25 mouse cellular contexts compared by ENCODE assay signal in the genomic region with DNA sequence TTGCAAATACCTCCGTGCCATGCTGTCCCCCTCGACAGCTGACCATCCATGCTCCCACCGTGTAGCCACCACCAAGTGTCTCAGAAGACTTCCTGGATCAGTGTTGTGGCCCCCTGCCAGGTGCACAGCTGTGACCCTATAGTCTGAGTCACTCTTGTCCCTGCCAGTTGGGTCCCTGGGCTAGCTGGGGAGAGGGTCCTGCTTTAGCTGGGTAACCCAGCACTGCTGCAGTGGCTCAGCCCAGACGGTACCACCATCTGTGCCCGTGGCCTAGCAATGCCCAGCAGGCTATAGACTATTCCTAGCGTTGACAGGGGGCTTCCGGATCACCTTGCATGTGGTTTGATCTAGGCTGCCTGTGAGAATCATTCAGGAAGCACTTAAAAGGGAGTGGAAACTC. TPM values are rescaled to one million over a fixed set of nuclear protein-coding genes. Genes with fewer than 3 reads are reported as not detected.
DNase-seq lines count a peak whose midpoint lies in the region; ATAC-seq and TF ChIP-seq lines count a peak whose summit lies in the region.
"Had no signal": no experiment of that assay in that cellular context is flagged by ENCODE, and none has a peak within 500 bp of the region (broad histone marks: within the 10 kb centered on the region; RNA-seq: fewer than 3 reads in every experiment).

No protein-coding gene starts in this region.

- TF ChIP-seq CTCF in liver, postnatal 0 days (IDR thresholded peaks at IDR 0.05; ENCODE audit: low read depth): no peak
- no peak for TF ChIP-seq CTCF in stomach, postnatal 0 days (IDR thresholded peaks at IDR 0.05; ENCODE audit: low read depth)

- peak; percentile 33 for DNase-seq in heart, postnatal 4 days
- DNase-seq in liver, postnatal 0 days: no peak
- no peak for DNase-seq in liver
- DNase-seq in stomach, postnatal 0 days (ENCODE audit: low spot score): no peak
- no peak for DNase-seq in urinary bladder, adult 18-20 months (ENCODE audit: low spot score in 2 of 2)
- DNase-seq: adrenal gland, postnatal 10 days; cerebellum, adult 18-20 months; kidney, adult 8-10 months; kidney, postnatal 14 days; layer of hippocampus, postnatal 36 days; lung, adult 18-20 months; lung, postnatal 10 days; right cerebral cortex, postnatal 14 days; spleen, adult 18-20 months had no signal

- H3K4me2 ChIP-seq in heart, embryonic 12.5 days: no peak overlapping the region
- no peak overlapping the region for H3K4me2 ChIP-seq in liver, postnatal 0 days (ENCODE audit: low read depth, low read length)
- no peak overlapping the region for H3K4me2 ChIP-seq in stomach, postnatal 0 days (replicated peaks; ENCODE audit: low read depth)
- H3K4me2 ChIP-seq: hindbrain, embryonic 13.5 days; limb, embryonic 15.5 days; midbrain, embryonic 11.5 days had no signal

- no peak overlapping the region for H3K4me3 ChIP-seq in heart, embryonic 12.5 days
- no peak overlapping the region for H3K4me3 ChIP-seq in liver, postnatal 0 days (ENCODE audit: low read depth, low read length)
- H3K4me3 ChIP-seq in stomach, postnatal 0 days (ENCODE audit: low read depth, low read length): no peak overlapping the region
- H3K4me3 ChIP-seq: forebrain, embryonic 10.5 days; heart, embryonic 10.5 days; hindbrain, embryonic 13.5 days; layer of hippocampus, adult 2 months; limb, embryonic 15.5 days had no signal

- 59% methylated on average over 7 of the region's 7 CpGs for WGBS in heart, embryonic 12.5 days
- WGBS in liver, postnatal 0 days (ENCODE audit: insufficient replicate concordance): 46% methylated on average over 7 of the region's 7 CpGs
- 73% methylated on average over 7 of the region's 7 CpGs for WGBS in stomach, postnatal 0 days

- no peak for TF ChIP-seq EP300 in liver, postnatal 0 days (IDR thresholded peaks at IDR 0.05; ENCODE audit: low read depth)
- no peak for TF ChIP-seq EP300 in stomach, postnatal 0 days (optimal IDR thresholded peaks at IDR 0.05)

- H3K27ac ChIP-seq in heart, embryonic 12.5 days (ENCODE audit: poor library complexity, severe bottlenecking): no peak overlapping the region
- H3K27ac ChIP-seq in liver, postnatal 0 days (ENCODE audit: low read depth): peak overlapping the region; percentile 87
- H3K27ac ChIP-seq in stomach, postnatal 0 days (replicated peaks): no peak overlapping the region
- H3K27ac ChIP-seq: forebrain, embryonic 10.5 days; heart, embryonic 10.5 days; hindbrain, embryonic 13.5 days; layer of hippocampus, adult 2 months; limb, embryonic 15.5 days had no signal

- H3K36me3 ChIP-seq in heart, embryonic 12.5 days: no peaks in the 10 kb centered on the region
- H3K36me3 ChIP-seq in liver, postnatal 0 days (replicated peaks; ENCODE audit: insufficient read depth, low read length): no peaks in the 10 kb centered on the region
- H3K36me3 ChIP-seq in stomach, postnatal 0 days (ENCODE audit: control insufficient read depth, insufficient read depth, low read length): no peaks in the 10 kb centered on the region
- H3K36me3 ChIP-seq: forebrain, embryonic 10.5 days; heart, embryonic 10.5 days; hindbrain, embryonic 13.5 days; limb, embryonic 15.5 days had no signal

- no peaks in the 10 kb centered on the region for H3K9me3 ChIP-seq in heart, embryonic 12.5 days (replicated peaks)
- no peaks in the 10 kb centered on the region for H3K9me3 ChIP-seq in liver, postnatal 0 days (ENCODE audit: low read length)
- no peaks in the 10 kb centered on the region for H3K9me3 ChIP-seq in stomach, postnatal 0 days (ENCODE audit: control insufficient read depth, low read length)
- H3K9me3 ChIP-seq: forebrain, embryonic 10.5 days; heart, embryonic 10.5 days; hindbrain, embryonic 13.5 days; limb, embryonic 15.5 days had no signal

- no peaks in the 10 kb centered on the region for H3K27me3 ChIP-seq in heart, embryonic 12.5 days (replicated peaks)
- no peaks in the 10 kb centered on the region for H3K27me3 ChIP-seq in liver, postnatal 0 days (ENCODE audit: insufficient read depth, low read length)
- H3K27me3 ChIP-seq in stomach, postnatal 0 days (ENCODE audit: control insufficient read depth, insufficient read depth, low read length): no peaks in the 10 kb centered on the region
- H3K27me3 ChIP-seq: hindbrain, embryonic 13.5 days; limb, embryonic 15.5 days had no signal

- ATAC-seq in heart, embryonic 12.5 days (ENCODE audit: insufficient number of reproducible peaks, low FRiP score): no peak
- ATAC-seq in liver, postnatal 0 days: peak; percentile 45
- ATAC-seq in granulocyte monocyte progenitor cell, adult 5-6 weeks (replicated peaks; ENCODE audit: poor library complexity, severe bottlenecking): peak; percentile 27; the same call in 1 of the 2 replicates
- 0 out of 2 replicates have a peak, but pooled peaks have one; percentile 17 for ATAC-seq in stomach, postnatal 0 days (ENCODE audit: low FRiP score, low TSS enrichment)
- ATAC-seq: forebrain, embryonic 16.5 days; inflammation-experienced regulatory T-cells, adult 6 months had no signal

- H3K9ac ChIP-seq in heart, embryonic 12.5 days: no peak overlapping the region
- no peak overlapping the region for H3K9ac ChIP-seq in liver, postnatal 0 days (replicated peaks)
- no peak overlapping the region for H3K9ac ChIP-seq in stomach, postnatal 0 days (ENCODE audit: low read length)
- H3K9ac ChIP-seq: hindbrain, embryonic 13.5 days; limb, embryonic 15.5 days had no signal

- peaks cover 11% of the 10 kb centered on the region for H3K4me1 ChIP-seq in heart, embryonic 12.5 days (replicated peaks)
- H3K4me1 ChIP-seq in liver, postnatal 0 days (ENCODE audit: insufficient read depth): peaks cover 6% of the 10 kb centered on the region; the same call in 1 of the 2 replicates
- H3K4me1 ChIP-seq in stomach, postnatal 0 days (replicated peaks; ENCODE audit: control insufficient read depth, insufficient read depth): no peaks in the 10 kb centered on the region
- H3K4me1 ChIP-seq: forebrain, embryonic 10.5 days; heart, embryonic 10.5 days; hindbrain, embryonic 13.5 days had no signal

RNA-seq across cellular contexts. Expression of a gene that starts 21.2 kb away (rescaled TPM):
- 10 to 100 TPM; 24.2 to 26.5 TPM for total RNA-seq in heart, postnatal 4 days (2021)
- polyA plus RNA-seq in heart, embryonic 12.5 days (2016; fragmentation: Nextera tagmentation; extraction: Ambion mirVana): 18.5 and 20.2 TPM in 2 replicates
- 5.7 and 5.8 TPM in 2 replicates for polyA plus RNA-seq in liver, postnatal 0 days (2015; fragmentation: Nextera tagmentation; extraction: Ambion mirVana)
- 3.4 TPM in 1 of 2 replicates, not detected in the other for total RNA-seq in granulocyte monocyte progenitor cell, adult 5-6 weeks (2014; fragmentation: Nextera tagmentation)
- total RNA-seq in granulocyte monocyte progenitor cell, adult 5-6 weeks (2017): 0.26 TPM in 1 of 2 replicates, not detected in the other
- polyA plus RNA-seq in stomach, postnatal 0 days (2015; fragmentation: Nextera tagmentation; extraction: Ambion mirVana): 11.1 and 12.2 TPM in 2 replicates
- total RNA-seq: monocyte, adult 5-6 weeks had no signal
